In genomic region chr5:53209773-53210172, GRCm38 (mm10) we compare ENCODE assay signal across 20 mouse cellular contexts. TPM values are rescaled to one million over a fixed set of nuclear protein-coding genes. Genes with fewer than 3 reads are reported as not detected.
DNase-seq lines count a peak whose midpoint lies in the region; TF ChIP-seq lines count a peak whose summit lies in the region.
"Had no signal": no experiment of that assay in that cellular context is flagged by ENCODE, and none has a peak within 500 bp of the region (broad histone marks: within the 10 kb centered on the region; RNA-seq: fewer than 3 reads in every experiment).

No protein-coding gene starts in this region.

- 0 out of 2 replicates have a peak, but pooled peaks cover 5% of the 10 kb centered on the region for H3K4me1 ChIP-seq in thymus, adult 2 months (replicated peaks; ENCODE audit: control insufficient read depth, insufficient read depth, low read length)

- no peak for TF ChIP-seq POLR2A in thymus, adult 2 months (IDR thresholded peaks at IDR 0.05; ENCODE audit: control insufficient read depth, extremely low read depth, insufficient read depth, low read length, poor library complexity)

- 86% methylated on average over 7 of the region's 7 CpGs for WGBS in thymus, adult 2 months

- H3K27me3 ChIP-seq in thymus, adult 2 months (ENCODE audit: control insufficient read depth, insufficient read depth, low read length), result peaks cover 9% of the 10 kb centered on the region

- intact Hi-C loops in gastrocnemius, adult 2 months (cut with DNase I), result loop anchor here (5.0 kb wide), 1 partner anchor 37 kb away; no protein-coding TSS in a partner anchor
- intact Hi-C loops in heart, postnatal 36 days (cut with DNase I), result no loop called here

- H3K4me3 ChIP-seq in gastrocnemius, adult 2 months, result peak overlapping the region; percentile 20
- no peak overlapping the region for H3K4me3 ChIP-seq in thymus, adult 2 months (ENCODE audit: control insufficient read depth, insufficient read depth, low read length)
- H3K4me3 ChIP-seq: hindbrain, embryonic 13.5 days; limb, embryonic 13.5 days; liver, embryonic 12.5 days had no signal

- H3K36me3 ChIP-seq in thymus, adult 2 months (ENCODE audit: control insufficient read depth, insufficient read depth, low read length), result no peaks in the 10 kb centered on the region
- H3K36me3 ChIP-seq: hindbrain, embryonic 13.5 days; limb, embryonic 13.5 days; liver, embryonic 12.5 days had no signal

- peak overlapping the region; percentile 80 for H3K27ac ChIP-seq in gastrocnemius, adult 2 months
- H3K27ac ChIP-seq in thymus, adult 2 months (ENCODE audit: control insufficient read depth, insufficient read depth, low read length), result no peak overlapping the region
- H3K27ac ChIP-seq: hindbrain, embryonic 13.5 days; limb, embryonic 13.5 days; liver, embryonic 12.5 days had no signal

- DNase-seq in cerebellum, adult 9-11 months, result peak; percentile 54
- no peak for DNase-seq in cerebellum, adult 18-20 months
- DNase-seq in gastrocnemius, adult 2 months, result peak; percentile 42
- DNase-seq in gastrocnemius, postnatal 10 days, result no peak
- peak; percentile 21 for DNase-seq in embryo, embryonic 10.5 days (ENCODE audit: low spot score)
- peak; percentile 38 for DNase-seq in retina, postnatal 1 day
- no peak for DNase-seq in thymus, adult 2 months
- DNase-seq in heart, postnatal 36 days, result no peak
- DNase-seq: adrenal gland, postnatal 14 days; kidney, adult 2 months; kidney, postnatal 10 days; layer of hippocampus, postnatal 36 days; lung, adult 18-20 months; lung, postnatal 10 days; thymus, postnatal 25 days had no signal

- no peak for TF ChIP-seq CTCF in gastrocnemius, adult 2 months (IDR thresholded peaks at IDR 0.05)
- TF ChIP-seq CTCF in thymus, adult 2 months (IDR thresholded peaks at IDR 0.05; ENCODE audit: borderline replicate concordance, control insufficient read depth, extremely low read depth, insufficient read depth, low read length, poor library complexity), result no peak

RNA-seq across cellular contexts. Expression of gene Sel1l3, which starts 4.0 kb away (rescaled TPM):
- total RNA-seq in gastrocnemius, adult 2 months (2021), result 10 to 100 TPM; 59.8 to 69.4 TPM
- 10 to 100 TPM; 92.0 to 94.9 TPM for total RNA-seq in gastrocnemius, postnatal 10 days (2021)
- 1.9 and 2.4 TPM in 2 replicates for polyA plus RNA-seq in thymus, adult 2 months (2012; rRNA removed)
- 1 to 10 TPM; 1.3 to 2.8 TPM for total RNA-seq in heart, postnatal 36 days (2021)
- total RNA-seq: common myeloid progenitor, adult 5-6 weeks; megakaryocyte progenitor cell, adult 5-6 weeks had no signal

RNA-seq across cellular contexts. Expression of gene Smim20, which starts 57.1 kb away (rescaled TPM):
- total RNA-seq in gastrocnemius, adult 2 months (2021), result 10 to 100 TPM; 55.5 to 67.5 TPM
- 100 to 1,000 TPM in 1 of 2 experiments, 10 to 100 TPM in 1; 94.9 to 103 TPM for total RNA-seq in gastrocnemius, postnatal 10 days (2021)
- polyA plus RNA-seq in thymus, adult 2 months (2012; rRNA removed), result 37.4 and 52.3 TPM in 2 replicates
- total RNA-seq in heart, postnatal 36 days (2021), result 100 to 1,000 TPM in 1 of 2 experiments, 10 to 100 TPM in 1; 95.9 to 107 TPM

Comparison
In these comparisons a context has a peak if more than half of its experiments do, and no peak if none do; other contexts are left out.
1. DNase-seq: peak in cerebellum, adult 9-11 months (single experiment), gastrocnemius, adult 2 months (single experiment), embryo, embryonic 10.5 days (single experiment) and retina, postnatal 1 day (single experiment); none in cerebellum, adult 18-20 months (0 of 2), gastrocnemius, postnatal 10 days (single experiment), thymus, adult 2 months (single experiment) and heart, postnatal 36 days (0 of 2).
2. RNA of gene Sel1l3, which starts 4.0 kb away (total RNA-seq): 92.0 to 94.9 TPM in gastrocnemius, postnatal 10 days and 59.8 to 69.4 TPM in gastrocnemius, adult 2 months; 1.3 to 2.8 TPM in heart, postnatal 36 days; every median in the first group is over 10 times any median in the second.